Mouse (Mus musculus): ENCODE measurements at regions not wholly inside any gene's neighbourhood (a gene's known extent, or its start where the extent isn't known, plus 50 kb on each side); places are given as distances from the start of the nearest gene placed in this dataset.
A peak's percentile ranks its signal among the peaks of the same experiment; 100 is the strongest.

GRCm38 (mm10) chrX:142456022-142456421, 65.7 kb upstream of the Acsl4 start:
- no peak for DNase-seq (ENCODE audit: extremely low spot score in 1 of 2, low spot score in 2 of 2)
- TF ChIP-seq CTCF (IDR thresholded peaks at IDR 0.05): no peak
- no peak overlapping the region for H3K4me3 ChIP-seq

DNA sequence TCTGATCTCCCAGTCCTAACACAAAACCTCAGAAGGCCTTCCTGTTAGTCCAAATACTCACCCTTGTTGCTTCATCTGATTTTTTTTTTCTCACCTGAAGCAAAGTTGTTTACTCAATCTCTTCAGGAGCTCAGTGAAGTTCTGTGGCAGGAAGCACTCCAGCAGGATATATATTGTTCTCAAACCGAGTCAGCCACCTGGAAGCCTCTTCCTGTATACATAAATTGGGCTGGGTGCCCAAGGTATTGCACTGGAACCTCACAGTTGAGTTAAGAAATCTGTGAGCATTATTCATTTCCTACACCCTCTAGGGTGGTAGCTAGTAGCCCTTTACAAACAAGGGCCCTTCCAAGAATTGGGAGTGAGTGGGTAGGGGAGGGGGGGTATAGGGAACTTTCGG, 73.8 kb upstream of the Acsl4 start:
- no peak overlapping the region for H3K4me3 ChIP-seq
- DNase-seq (ENCODE audit: extremely low spot score in 1 of 2, low spot score in 2 of 2): no peak
- no peak for TF ChIP-seq CTCF (IDR thresholded peaks at IDR 0.05)
- intact Hi-C loops (cut with DNase I): no loop called here
- no peak overlapping the region for H3K27ac ChIP-seq

More at GRCm38 (mm10) chrX:142456022-142456421, 65.7 kb upstream of the Acsl4 start:
- no peak overlapping the region for H3K27ac ChIP-seq
- intact Hi-C loops (cut with DNase I): no loop called here

DNA sequence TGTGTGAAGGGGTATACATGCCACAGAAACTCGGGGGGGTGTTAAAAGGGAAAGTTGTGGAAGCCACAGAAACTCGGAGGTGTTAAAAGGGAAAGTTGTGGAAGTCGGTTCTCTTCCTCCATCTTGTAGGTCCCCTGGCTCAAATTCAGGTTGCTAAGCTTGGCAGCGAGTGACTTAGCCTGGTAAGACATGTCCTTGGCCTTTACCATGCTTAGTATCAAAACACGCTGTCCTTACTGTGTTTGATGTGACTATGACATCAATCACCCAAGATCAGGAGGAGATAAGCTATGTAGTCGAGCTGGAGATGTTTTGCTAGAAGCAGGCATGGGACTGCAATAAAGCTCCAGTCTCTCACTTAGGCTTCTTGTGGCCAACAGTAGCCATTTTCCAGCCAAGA, 74.4 kb upstream of the Acsl4 start:
- Histone ChIP-seq H3K27ac (no peak overlapping the region), H3K4me3 (no peak overlapping the region)
- intact Hi-C loops (cut with DNase I): no loop called here
- TF ChIP-seq CTCF (IDR thresholded peaks at IDR 0.05): no peak
- DNase-seq (ENCODE audit: extremely low spot score in 1 of 2, low spot score in 2 of 2): no peak

- intact Hi-C loops (cut with DNase I): no loop called here
- TF ChIP-seq CTCF (IDR thresholded peaks at IDR 0.05): no peak
Observed at GRCm38 (mm10) chrX:142467850-142468256, 77.5 kb upstream of the Acsl4 start.

GRCm38 (mm10) chrX:142468388-142468787, 78.1 kb upstream of the Acsl4 start:
- Histone ChIP-seq H3K27ac (no peak overlapping the region), H3K4me3 (no peak overlapping the region)
- intact Hi-C loops (cut with DNase I): no loop called here
- no peak for DNase-seq (ENCODE audit: extremely low spot score in 1 of 2, low spot score in 2 of 2)
- TF ChIP-seq CTCF (IDR thresholded peaks at IDR 0.05): no peak

More at GRCm38 (mm10) chrX:142467850-142468256, 77.5 kb upstream of the Acsl4 start:
- no peak for DNase-seq (ENCODE audit: extremely low spot score in 1 of 2, low spot score in 2 of 2)
- H3K27ac ChIP-seq: no peak overlapping the region
- no peak overlapping the region for H3K4me3 ChIP-seq

- TF ChIP-seq CTCF (IDR thresholded peaks at IDR 0.05): no peak
- Histone ChIP-seq H3K4me3 (no peak overlapping the region), H3K27ac (no peak overlapping the region)
- DNase-seq (ENCODE audit: extremely low spot score in 1 of 2, low spot score in 2 of 2): no peak
- intact Hi-C loops (cut with DNase I): no loop called here
Observed at GRCm38 (mm10) chrX:142469048-142469634, 78.8 kb upstream of the Acsl4 start.

DNA sequence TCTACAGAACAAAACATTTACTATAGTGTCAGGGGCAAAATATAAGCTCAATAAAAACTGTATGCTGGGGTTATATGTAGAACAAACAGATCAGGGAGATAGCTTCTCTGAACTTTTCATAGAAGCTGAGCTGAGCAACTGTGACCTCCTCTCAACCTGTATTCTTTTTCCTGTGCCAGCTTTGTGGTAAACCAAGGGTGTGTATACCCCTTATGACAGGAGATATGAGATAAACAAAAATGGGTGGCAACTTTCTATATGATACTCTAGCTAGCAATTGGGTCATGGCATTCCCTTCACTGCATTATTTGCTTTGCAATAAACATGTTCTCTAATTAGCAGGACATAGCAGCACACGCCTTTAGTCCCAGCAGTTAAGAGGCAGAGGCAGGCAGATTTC, 79.7 kb upstream of the Acsl4 start:
- Histone ChIP-seq H3K4me3 (no peak overlapping the region), H3K27ac (no peak overlapping the region)
- no peak for TF ChIP-seq CTCF (IDR thresholded peaks at IDR 0.05)
- intact Hi-C loops (cut with DNase I): no loop called here
- DNase-seq (ENCODE audit: extremely low spot score in 1 of 2, low spot score in 2 of 2): no peak

GRCm38 (mm10) chrX:142481203-142481815, 91.0 kb upstream of the Acsl4 start:
- TF ChIP-seq CTCF (IDR thresholded peaks at IDR 0.05): no peak
- intact Hi-C loops (cut with DNase I): no loop called here
- no peak for DNase-seq (ENCODE audit: extremely low spot score in 1 of 2, low spot score in 2 of 2)
- no peak overlapping the region for H3K4me3 ChIP-seq
- H3K27ac ChIP-seq: no peak overlapping the region

- Histone ChIP-seq H3K27ac (no peak overlapping the region), H3K4me3 (no peak overlapping the region)
- intact Hi-C loops (cut with DNase I): no loop called here
- no peak for TF ChIP-seq CTCF (IDR thresholded peaks at IDR 0.05)
- no peak for DNase-seq (ENCODE audit: extremely low spot score in 1 of 2, low spot score in 2 of 2)
Observed at GRCm38 (mm10) chrX:142488078-142488477, 97.7 kb upstream of the Acsl4 start.

DNA sequence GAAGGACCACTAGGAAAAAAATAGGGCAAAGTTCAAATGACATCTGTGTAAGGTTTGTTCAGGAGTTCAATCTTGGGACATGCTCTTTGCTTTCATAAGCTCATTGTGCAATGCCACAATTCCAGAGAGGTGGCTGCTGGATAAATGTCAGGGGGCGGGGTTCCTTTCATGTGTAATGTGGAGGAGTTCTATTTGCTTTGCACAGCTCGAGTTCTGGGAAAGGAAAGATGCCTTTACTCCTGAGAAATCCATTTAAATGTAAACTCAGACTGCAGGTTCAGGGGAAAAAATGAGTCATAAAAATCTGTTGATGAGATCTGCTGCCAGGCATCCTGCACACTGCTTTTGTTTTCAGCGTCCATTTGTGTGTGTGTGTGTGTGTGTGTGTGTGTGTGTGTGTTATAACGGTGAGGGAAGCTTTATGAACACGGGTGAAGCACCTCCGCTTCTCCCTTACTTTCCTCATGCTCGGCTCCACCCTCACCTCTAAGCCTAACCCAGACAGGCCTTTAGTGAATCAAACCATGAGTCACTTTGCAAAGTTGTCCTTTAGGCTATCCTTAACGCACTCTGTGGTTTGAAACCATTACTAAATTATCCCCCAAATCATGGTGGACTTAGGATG, 99.9 kb upstream of the Acsl4 start:
- TF ChIP-seq CTCF (IDR thresholded peaks at IDR 0.05): no peak
- intact Hi-C loops (cut with DNase I): no loop called here

GRCm38 (mm10) chrX:142501094-142501493, 110.8 kb upstream of the Acsl4 start:
- DNase-seq (ENCODE audit: extremely low spot score in 1 of 2, low spot score in 2 of 2): no peak
- Histone ChIP-seq H3K27ac (no peak overlapping the region), H3K4me3 (no peak overlapping the region)
- intact Hi-C loops (cut with DNase I): no loop called here
- TF ChIP-seq CTCF (IDR thresholded peaks at IDR 0.05): no peak

More for the DNA sequence above, 99.9 kb upstream of the Acsl4 start:
- no peak overlapping the region for H3K27ac ChIP-seq
- peak; percentile 8 to 15 for DNase-seq (ENCODE audit: extremely low spot score in 1 of 2, low spot score in 2 of 2)
- no peak overlapping the region for H3K4me3 ChIP-seq

GRCm38 (mm10) chrX:142504962-142505361, 114.6 kb upstream of the Acsl4 start:
- Histone ChIP-seq H3K27ac (no peak overlapping the region), H3K4me3 (no peak overlapping the region)
- intact Hi-C loops (cut with DNase I): no loop called here
- no peak for TF ChIP-seq CTCF (IDR thresholded peaks at IDR 0.05)
- DNase-seq (ENCODE audit: extremely low spot score in 1 of 2, low spot score in 2 of 2): no peak

GRCm38 (mm10) chrX:142507475-142507874, 117.1 kb upstream of the Acsl4 start:
- intact Hi-C loops (cut with DNase I): no loop called here
- TF ChIP-seq CTCF (IDR thresholded peaks at IDR 0.05): no peak
- H3K27ac ChIP-seq: no peak overlapping the region
- H3K4me3 ChIP-seq: no peak overlapping the region
- DNase-seq (ENCODE audit: extremely low spot score in 1 of 2, low spot score in 2 of 2): no peak

Measured in left cerebral cortex, adult 2 months (tissue).